Mouse (Mus musculus) forebrain, embryonic 11.5 days (tissue): Measurements from ENCODE around the gene Nlrc5. TPM values are rescaled to one million over a fixed set of nuclear protein-coding genes. Genes with fewer than 3 reads are reported as not detected.

Experiments used
- ATAC-seq: fragments of 200-750 bp; cut with Nextera tagmentation; replicated peaks from 2 replicates; pipeline ENCODE4 v1.8.0; 2017; ENCODE audit warnings: moderate TSS enrichment; ENCODE audit not compliant: low FRiP score
- DNase-seq: peaks from one replicate; pipeline ENCODE4 v3.0.0-alpha.2; 2017; ENCODE audit warnings: low spot score
- H3K27ac ChIP-seq: fragments of 300-500 bp; sonication (generic); 2 replicates; pipeline ENCODE4 v1.5.1; 2014; ENCODE audit warnings: low read depth, low read length
- H3K27me3 ChIP-seq: fragments of 300-500 bp; sonication (generic); 2 replicates; pipeline ENCODE4 v1.6.1; 2014; ENCODE audit warnings: mild to moderate bottlenecking, low read length, mixed read lengths; ENCODE audit not compliant: control insufficient read depth, insufficient read depth
- H3K36me3 ChIP-seq: fragments of 300-500 bp; sonication (generic); 2 replicates; pipeline ENCODE4 v1.6.1; 2014; ENCODE audit warnings: mild to moderate bottlenecking, low read length, moderate library complexity, mixed read lengths; ENCODE audit not compliant: control insufficient read depth, insufficient read depth
- H3K4me1 ChIP-seq: fragments of 300-500 bp; sonication (generic); replicated peaks from 2 replicates; pipeline ENCODE4 v1.6.1; 2014; ENCODE audit warnings: low read length, mixed read lengths; ENCODE audit not compliant: control insufficient read depth, insufficient read depth
- H3K4me2 ChIP-seq: fragments of 300-500 bp; sonication (generic); 2 replicates; pipeline ENCODE4 v1.6.1; 2014; ENCODE audit warnings: low read depth, mild to moderate bottlenecking, low read length, moderate library complexity, mixed read lengths; ENCODE audit not compliant: severe bottlenecking
- H3K4me3 ChIP-seq: fragments of 300-500 bp; sonication (generic); 2 replicates; pipeline ENCODE4 v1.5.1; 2014; ENCODE audit warnings: low read depth, low read length
- H3K9ac ChIP-seq: fragments of 300-500 bp; sonication (generic); 2 replicates; pipeline ENCODE4 v1.6.1; 2014; ENCODE audit warnings: low read length
- H3K9me3 ChIP-seq: fragments of 300-500 bp; sonication (generic); 2 replicates; pipeline ENCODE4 v1.6.1; 2016; ENCODE audit warnings: low read length, mixed read lengths; ENCODE audit not compliant: control insufficient read depth
- WGBS: fragments of 180-500 bp; shearing (Covaris S2); extraction: QIAGEN DNeasy Blood & Tissue Kit; methylation state at CpG from one replicate; pipeline ENCODE4 v1.1.7; 2014; 5-methylcytosine and 5-hydroxymethylcytosine counted together
- polyA plus RNA-seq: library from polyadenylated mRNA; unstranded; fragments of >200 nt; fragmentation: Nextera tagmentation; extraction: Ambion mirVana; gene quantifications from 2 replicates; pipeline ENCODE4 v1.2.1, GENCODE M21; 2014

Nlrc5 gene
- polyA plus RNA-seq, 1 experiment from 2014 or later = 0.09 TPM

DNA sequence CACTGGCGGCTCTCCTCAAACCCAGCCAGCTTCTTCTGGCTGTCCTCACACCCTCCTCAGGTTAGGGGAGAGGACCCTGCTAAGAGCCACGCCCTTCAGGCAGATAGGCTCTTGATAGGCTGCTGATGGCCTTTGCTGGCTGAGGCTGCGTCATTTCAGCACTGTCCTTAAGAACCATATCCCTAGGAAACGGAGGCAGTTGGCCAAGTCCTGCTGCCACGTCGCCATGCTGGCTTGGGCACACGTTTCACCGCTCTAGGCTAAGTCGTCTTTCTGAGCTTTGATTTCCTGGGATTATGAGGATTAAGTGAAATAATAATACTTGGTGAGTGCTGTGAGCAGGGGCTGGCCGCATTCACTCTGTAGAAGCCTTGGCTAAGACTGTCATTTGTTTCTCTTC is 84.2 kb downstream of the Nlrc5 start:
- Histone ChIP-seq H3K9me3 (no peaks in the 10 kb centered on the region), H3K4me2 (no peak overlapping the region), H3K4me1 (no peaks in the 10 kb centered on the region), H3K27ac (no peak overlapping the region), H3K36me3 (no peaks in the 10 kb centered on the region), H3K27me3 (no peaks in the 10 kb centered on the region), H3K4me3 (no peak overlapping the region), H3K9ac (no peak overlapping the region)
- DNase-seq (no peak), ATAC-seq (no peak)
- WGBS = 82% methylated on average over 10 of the region's 10 CpGs

DNA sequence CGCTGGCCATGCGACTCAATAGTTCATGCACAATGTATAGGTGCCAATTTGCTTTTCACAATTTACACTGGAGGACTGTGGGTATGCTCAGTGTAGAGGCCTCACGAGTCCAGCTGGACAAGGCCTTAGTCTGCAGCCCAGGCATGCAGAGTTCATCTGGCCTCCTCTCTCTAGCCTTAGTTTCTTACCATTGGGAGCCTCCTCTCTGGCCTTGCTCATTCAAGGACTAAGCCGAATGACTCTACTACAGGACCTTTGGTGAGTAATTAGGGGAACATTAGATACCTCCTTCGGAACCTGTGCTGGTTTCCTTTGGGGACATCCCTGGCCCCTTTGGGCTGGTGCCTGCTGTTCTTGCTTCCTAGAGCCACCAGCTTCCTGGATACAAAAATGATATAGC is 84.9 kb downstream of the Nlrc5 start:
- H3K9me3 ChIP-seq = no peaks in the 10 kb centered on the region
- no peaks in the 10 kb centered on the region for H3K4me1 ChIP-seq
- no peak overlapping the region for H3K4me2 ChIP-seq
- no peak overlapping the region for H3K4me3 ChIP-seq
- H3K27ac ChIP-seq = no peak overlapping the region
- H3K36me3 ChIP-seq = no peaks in the 10 kb centered on the region
- ATAC-seq = no peak
- no peak for DNase-seq
- WGBS = 95% methylated on average over 5 of the region's 5 CpGs
- H3K27me3 ChIP-seq = no peaks in the 10 kb centered on the region
- no peak overlapping the region for H3K9ac ChIP-seq

DNA sequence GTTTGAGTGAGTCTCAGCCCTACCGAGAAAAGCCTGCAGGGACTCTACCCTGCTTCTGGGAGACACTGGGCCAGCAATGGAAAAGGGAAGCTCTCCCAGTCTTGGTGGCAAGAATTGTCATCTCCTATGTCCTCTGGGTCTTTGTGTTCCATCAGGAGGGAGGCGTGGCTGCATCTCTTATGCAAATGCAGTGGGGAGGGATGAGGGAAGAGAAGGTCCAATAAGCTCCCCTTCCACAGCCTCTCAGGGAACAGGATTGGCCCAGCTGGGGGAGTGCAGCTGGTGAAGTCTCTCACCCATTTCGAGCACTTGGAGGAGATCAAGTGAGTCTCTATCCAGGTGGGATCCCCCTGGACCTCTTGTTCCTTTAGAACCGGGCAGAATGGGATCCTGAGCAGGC is 87.3 kb downstream of the Nlrc5 start:
- H3K27me3 ChIP-seq = no peaks in the 10 kb centered on the region
- no peak overlapping the region for H3K27ac ChIP-seq
- WGBS = 57% methylated on average over 4 of the region's 4 CpGs
- DNase-seq = no peak
- H3K9me3 ChIP-seq = no peaks in the 10 kb centered on the region
- H3K4me3 ChIP-seq = no peak overlapping the region
- H3K4me2 ChIP-seq = no peak overlapping the region
- H3K4me1 ChIP-seq = no peaks in the 10 kb centered on the region
- H3K36me3 ChIP-seq = no peaks in the 10 kb centered on the region
- H3K9ac ChIP-seq = no peak overlapping the region
- ATAC-seq = no peak

DNA sequence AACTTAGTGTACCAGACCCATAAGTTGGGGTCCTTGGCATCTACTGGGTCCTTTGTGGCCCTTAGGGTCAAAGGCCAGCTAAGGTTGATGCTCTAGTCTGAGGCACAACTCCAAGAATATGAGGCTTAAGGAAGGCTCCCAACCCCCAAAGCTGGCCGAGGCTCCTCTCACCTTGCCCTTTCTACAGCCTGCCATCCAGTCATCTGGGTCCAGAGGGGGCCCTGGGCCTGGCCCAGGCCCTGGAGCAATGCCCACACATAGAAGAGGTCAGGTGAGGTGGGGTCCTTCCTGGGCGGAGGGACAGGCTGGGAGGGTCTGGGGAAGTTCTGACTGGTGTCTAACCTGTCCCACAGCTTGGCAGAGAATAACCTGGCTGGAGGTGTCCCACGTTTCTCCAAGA is 88.3 kb downstream of the Nlrc5 start:
- no peaks in the 10 kb centered on the region for H3K4me1 ChIP-seq
- H3K36me3 ChIP-seq = no peaks in the 10 kb centered on the region
- H3K27ac ChIP-seq = no peak overlapping the region
- H3K27me3 ChIP-seq = no peaks in the 10 kb centered on the region
- no peak overlapping the region for H3K4me2 ChIP-seq
- no peak overlapping the region for H3K9ac ChIP-seq
- WGBS = 78% methylated on average over 3 of the region's 3 CpGs
- H3K9me3 ChIP-seq = no peaks in the 10 kb centered on the region
- ATAC-seq = no peak
- H3K4me3 ChIP-seq = no peak overlapping the region
- no peak for DNase-seq

DNA sequence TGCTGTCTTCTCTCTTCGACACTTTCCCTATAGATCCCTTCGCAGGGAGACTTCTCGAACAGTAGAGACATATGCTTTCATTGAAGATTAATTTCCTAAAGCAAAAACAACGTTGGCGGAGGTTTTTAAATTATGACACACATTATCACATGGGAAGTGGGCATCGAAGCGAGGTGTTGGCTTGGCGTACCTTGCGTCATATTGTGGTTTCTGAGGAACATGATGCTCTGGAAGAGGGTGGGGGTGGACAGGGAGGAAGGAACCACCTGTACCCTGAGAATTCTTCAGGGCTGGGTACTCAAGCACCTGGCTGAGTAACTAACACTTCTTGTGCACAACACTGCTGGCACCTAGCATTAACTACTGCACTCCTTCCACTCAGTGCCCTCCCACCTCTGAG is 90.4 kb downstream of the Nlrc5 start:
- WGBS = 88% methylated on average over 9 of the region's 9 CpGs
- no peaks in the 10 kb centered on the region for H3K36me3 ChIP-seq
- no peaks in the 10 kb centered on the region for H3K27me3 ChIP-seq
- no peak for DNase-seq
- H3K27ac ChIP-seq = no peak overlapping the region
- H3K9ac ChIP-seq = no peak overlapping the region
- no peak overlapping the region for H3K4me2 ChIP-seq
- no peaks in the 10 kb centered on the region for H3K4me1 ChIP-seq
- no peaks in the 10 kb centered on the region for H3K9me3 ChIP-seq
- H3K4me3 ChIP-seq = no peak overlapping the region
- ATAC-seq = no peak

DNA sequence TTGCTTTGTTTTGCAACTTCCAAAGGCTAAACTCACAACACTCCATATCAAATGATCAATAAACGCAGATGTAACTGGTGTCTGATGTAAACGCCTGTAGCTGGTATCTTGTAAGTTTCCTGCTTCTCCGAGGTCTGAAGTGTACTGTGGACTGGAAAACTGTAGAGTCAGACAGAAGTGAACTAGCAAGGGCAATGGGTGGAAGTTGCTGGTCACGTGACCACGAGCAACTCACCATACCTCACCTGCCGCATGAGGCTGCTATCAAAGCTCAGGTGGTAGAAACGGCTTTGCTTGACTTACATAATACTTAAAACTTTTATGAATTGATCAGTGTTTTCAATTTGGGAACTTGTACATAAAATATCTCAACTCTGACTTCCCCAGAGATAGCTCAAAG is 93.0 kb downstream of the Nlrc5 start:
- Histone ChIP-seq H3K27ac (no peak overlapping the region), H3K4me1 (peaks cover 3% of the 10 kb centered on the region), H3K9me3 (no peaks in the 10 kb centered on the region), H3K4me2 (no peak overlapping the region), H3K9ac (no peak overlapping the region), H3K4me3 (no peak overlapping the region), H3K36me3 (no peaks in the 10 kb centered on the region), H3K27me3 (no peaks in the 10 kb centered on the region; the same call in 1 of the 2 replicates)
- 89% methylated on average over 7 of the region's 7 CpGs for WGBS
- ATAC-seq (no peak), DNase-seq (no peak)

DNA sequence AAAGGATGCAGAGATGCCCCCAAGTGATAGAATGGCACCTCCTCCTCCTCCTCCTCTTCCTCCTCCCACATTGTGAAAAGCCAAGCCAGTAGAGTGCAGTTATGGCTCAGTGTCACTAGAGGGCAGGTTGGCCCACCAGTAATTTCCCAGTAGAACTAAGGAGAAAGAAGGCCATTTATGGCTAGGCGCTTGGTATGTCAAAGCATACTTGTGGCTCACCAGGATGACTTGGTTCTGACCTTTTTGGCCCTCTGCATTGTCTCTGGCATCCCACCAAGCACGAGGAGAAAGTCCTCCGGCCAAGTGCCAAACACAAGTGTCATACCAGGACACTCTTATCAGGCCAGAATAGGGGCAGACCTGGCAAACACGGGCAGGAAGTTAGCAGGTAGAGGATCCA is 94.1 kb downstream of the Nlrc5 start:
- H3K36me3 ChIP-seq = no peaks in the 10 kb centered on the region
- H3K9me3 ChIP-seq = no peaks in the 10 kb centered on the region
- peaks cover 2% of the 10 kb centered on the region for H3K27me3 ChIP-seq
- no peak for ATAC-seq
- H3K4me1 ChIP-seq = peaks cover 5% of the 10 kb centered on the region
- WGBS = 40% methylated on average over 4 of the region's 4 CpGs
- no peak overlapping the region for H3K27ac ChIP-seq
- H3K4me2 ChIP-seq = no peak overlapping the region
- no peak overlapping the region for H3K4me3 ChIP-seq
- peak; percentile 68 for DNase-seq
- no peak overlapping the region for H3K9ac ChIP-seq

DNA sequence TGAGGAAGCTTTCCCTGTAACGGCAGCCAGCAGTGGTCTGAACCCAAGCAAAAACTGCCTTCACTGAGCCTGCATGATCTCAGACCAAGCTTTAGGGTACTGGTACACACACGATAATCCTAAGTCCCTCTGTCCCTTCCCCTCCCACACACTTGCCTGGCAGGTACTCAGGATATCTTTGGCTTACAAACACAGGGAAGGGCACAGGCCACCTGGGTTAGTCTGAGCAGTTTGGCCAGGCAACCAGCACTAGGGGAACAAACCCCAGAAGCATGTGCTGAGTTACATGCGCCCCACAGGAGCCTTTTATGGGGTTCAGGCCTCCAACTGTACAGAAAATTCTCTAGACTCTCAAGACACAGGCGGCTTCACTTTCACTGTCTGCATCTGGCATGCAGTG is 95.7 kb downstream of the Nlrc5 start:
- Histone ChIP-seq H3K27ac (no peak overlapping the region), H3K36me3 (no peaks in the 10 kb centered on the region), H3K9me3 (no peaks in the 10 kb centered on the region), H3K27me3 (peaks cover 2% of the 10 kb centered on the region), H3K4me1 (peaks cover 12% of the 10 kb centered on the region), H3K4me2 (no peak overlapping the region), H3K9ac (no peak overlapping the region), H3K4me3 (no peak overlapping the region)
- DNase-seq = no peak
- ATAC-seq = no peak
- WGBS = 78% methylated on average over 4 of the region's 4 CpGs

DNA sequence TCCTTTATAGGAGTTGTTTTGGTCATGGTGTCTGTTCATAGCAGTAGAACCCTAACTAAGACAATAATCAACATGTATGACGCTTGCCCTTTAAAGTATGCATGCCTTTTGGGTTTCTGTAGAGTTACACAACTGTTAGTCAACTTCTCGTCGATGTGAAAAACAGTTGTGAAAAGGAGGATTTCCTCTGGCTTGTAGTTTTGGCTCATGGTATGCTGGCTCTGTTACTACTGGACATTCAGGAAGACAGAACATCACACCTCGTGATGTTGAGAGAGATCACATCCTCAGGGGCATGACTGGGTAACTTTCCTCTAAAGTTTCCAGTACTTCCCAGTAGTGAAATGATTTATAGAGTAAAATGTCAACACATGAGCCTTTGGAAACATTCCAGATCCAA is 96.5 kb downstream of the Nlrc5 start:
- no peak overlapping the region for H3K27ac ChIP-seq
- H3K27me3 ChIP-seq = peaks cover 2% of the 10 kb centered on the region
- DNase-seq (no peak), ATAC-seq (no peak)
- H3K9me3 ChIP-seq = no peaks in the 10 kb centered on the region
- no peaks in the 10 kb centered on the region for H3K36me3 ChIP-seq
- H3K4me3 ChIP-seq = no peak overlapping the region
- no peak overlapping the region for H3K4me2 ChIP-seq
- H3K4me1 ChIP-seq = peaks cover 14% of the 10 kb centered on the region
- WGBS = 91% methylated on average over 4 of the region's 4 CpGs
- H3K9ac ChIP-seq = no peak overlapping the region
